Mouse (Mus musculus) monocyte, adult 59 days (primary cell): ENCODE data around the gene Elfn2. TPM values are rescaled to one million over a fixed set of nuclear protein-coding genes. Genes with fewer than 3 reads are reported as not detected.

Source experiments
- total RNA-seq, 2 experiments: library from RNA; stranded (reverse); gene quantifications; one replicate each; pipeline ENCODE4 v1.2.4; 2023

Gene Elfn2
- total RNA-seq, result not detected

DNA sequence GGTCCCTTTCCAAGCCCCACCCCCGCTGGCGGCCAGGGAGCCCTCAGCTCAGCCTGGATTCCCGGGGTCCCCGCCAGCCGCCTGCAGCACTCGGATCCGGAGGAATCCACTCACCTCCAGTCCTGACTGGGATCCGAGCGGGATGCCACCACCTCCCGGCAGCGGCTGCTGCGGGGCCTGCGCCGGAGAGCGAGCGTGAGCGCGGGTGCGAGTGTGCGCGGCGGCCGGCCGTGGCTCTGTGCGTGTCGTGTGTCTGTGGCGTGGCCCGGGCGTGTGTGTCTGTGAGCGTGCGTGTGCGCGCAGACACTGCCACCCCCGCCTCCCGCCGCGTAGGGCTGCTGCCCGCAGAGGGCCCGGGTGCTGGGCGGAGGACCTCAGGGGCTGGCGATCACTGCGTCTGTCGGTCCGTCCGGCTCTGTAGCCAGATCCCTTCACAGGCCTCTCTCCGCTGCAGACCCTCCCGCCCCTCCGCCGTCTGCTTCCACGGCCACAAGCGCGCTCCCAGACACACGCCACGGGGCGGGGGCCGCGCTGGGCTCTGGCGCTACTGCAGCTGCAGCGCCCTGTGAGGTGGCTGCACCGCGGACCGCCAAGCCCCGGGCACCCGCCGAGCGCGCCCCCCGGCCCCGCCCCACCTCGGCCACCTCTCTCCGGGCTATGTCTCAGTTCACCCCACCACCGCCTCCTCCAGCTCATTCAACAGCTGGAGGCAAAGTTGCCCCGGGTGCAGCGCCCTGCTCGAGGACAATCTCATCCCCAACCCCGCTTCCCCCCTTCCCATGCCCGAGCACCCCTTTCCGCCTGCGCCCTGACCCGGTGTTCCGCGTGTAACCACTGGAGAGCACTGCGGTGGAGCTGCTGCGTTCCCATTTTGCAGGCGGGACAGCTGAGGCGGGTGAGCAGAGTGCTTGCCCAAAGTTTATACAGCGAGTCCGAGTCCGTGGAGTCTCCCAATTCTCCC is at the start of gene Elfn2:
Gene Elfn2 (minus strand): TSS at position 482 of the 961 bp plus-strand sequence.

Other genes starting within 250 kb of the Elfn2 start
- gene Il2rb, start 223.5 kb downstream of the Elfn2 start, total RNA-seq, result 1 to 10 TPM in 1 of 2 experiments, under 1 TPM in 1; 0.89 to 1.8 TPM
- under 1 TPM in 1 of 2 experiments, not detected in 1; 0.50 TPM for gene C1qtnf6, start 187.4 kb downstream of the Elfn2 start, total RNA-seq
- gene Sstr3, start 174.1 kb downstream of the Elfn2 start, total RNA-seq, result not detected
- 100 to 1,000 TPM; 358 to 441 TPM for gene Rac2, start 146.0 kb downstream of the Elfn2 start, total RNA-seq
- gene Cyth4, start 121.7 kb downstream of the Elfn2 start, total RNA-seq, result 100 to 1,000 TPM; 340 to 359 TPM
- 10 to 100 TPM; 51.2 to 57.9 TPM for gene Mfng, start 54.7 kb upstream of the Elfn2 start, total RNA-seq
- gene Card10, start 84.3 kb upstream of the Elfn2 start, total RNA-seq, result 10 to 100 TPM; 14.9 to 15.0 TPM
- not detected for gene Cdc42ep1, start 123.9 kb upstream of the Elfn2 start, total RNA-seq
- not detected for gene Lgals2, start 136.8 kb upstream of the Elfn2 start, total RNA-seq
- 100 to 1,000 TPM; 103 TPM for gene Gga1, start 158.4 kb upstream of the Elfn2 start, total RNA-seq
- under 1 TPM in 1 of 2 experiments, not detected in 1; 0.49 TPM for gene Gm49510, start 180.9 kb upstream of the Elfn2 start, total RNA-seq
- gene Sh3bp1, start 181.0 kb upstream of the Elfn2 start, total RNA-seq, result 100 to 1,000 TPM; 271 to 290 TPM
- gene Pdxp, start 195.1 kb upstream of the Elfn2 start, total RNA-seq, result 1 to 10 TPM; 2.1 to 2.8 TPM
- 100 to 1,000 TPM; 166 to 215 TPM for gene Lgals1, start 208.0 kb upstream of the Elfn2 start, total RNA-seq
- gene Nol12, start 216.2 kb upstream of the Elfn2 start, total RNA-seq, result 10 to 100 TPM; 27.1 to 27.5 TPM
- 10 to 100 TPM; 47.8 to 54.4 TPM for gene Triobp, start 229.0 kb upstream of the Elfn2 start, total RNA-seq